Mouse (Mus musculus): ENCODE data around the gene Vps37c.

GRCm38 (mm10) chr19:10724629-10725363 lies 36.3 kb downstream of the Vps37c start:
- TF ChIP-seq CTCF (conservative IDR thresholded peaks at IDR 0.05; ENCODE audit: insufficient read depth, insufficient read length, low read depth, low read length), result no peak
- TF ChIP-seq POLR2A (IDR thresholded peaks at IDR 0.05; ENCODE audit: low read depth, low read length), result no peak
